Mouse (Mus musculus): ENCODE data around the gene Smco3.
A peak's percentile ranks its signal among the peaks of the same experiment; 100 is the strongest.

Smco3 gene

DNA sequence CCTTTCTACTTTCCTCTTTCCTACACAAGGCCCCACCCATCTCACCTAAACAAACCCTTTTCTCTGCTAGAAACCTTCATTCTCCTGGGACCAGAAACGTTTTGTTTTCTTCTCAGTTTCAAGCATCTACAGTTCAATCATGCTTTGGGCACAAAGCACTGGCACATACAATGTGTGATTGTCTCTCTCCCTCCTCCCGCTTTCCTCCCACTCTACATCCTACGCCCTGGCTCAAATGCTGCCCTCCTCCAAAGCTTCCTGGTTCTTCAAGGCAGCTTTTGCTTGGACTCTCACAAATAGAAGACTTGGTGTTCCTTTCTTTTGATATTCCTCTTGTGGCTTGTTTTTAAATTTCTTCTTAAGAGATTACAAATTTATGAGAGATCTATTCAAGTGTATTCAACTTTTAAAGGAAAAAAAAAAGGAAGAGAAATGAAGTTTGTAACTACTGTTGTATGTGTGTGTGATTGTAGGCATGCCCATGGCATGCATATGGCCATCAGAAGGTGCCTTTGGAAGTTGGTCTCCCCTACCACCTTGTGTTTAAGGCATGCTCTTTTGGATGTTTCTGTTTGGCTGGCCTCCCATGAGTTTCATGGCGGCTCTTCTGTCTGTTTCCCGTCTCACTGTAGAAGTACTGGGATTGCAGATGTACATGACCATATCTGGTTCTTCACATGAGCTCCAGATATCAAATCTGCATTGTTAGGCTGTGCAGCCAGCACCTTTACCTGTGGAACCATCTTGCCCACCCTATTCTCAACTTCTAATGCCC is 10.6 kb upstream of the Smco3 start:
- DNase-seq, result peak; percentile 23

DNA sequence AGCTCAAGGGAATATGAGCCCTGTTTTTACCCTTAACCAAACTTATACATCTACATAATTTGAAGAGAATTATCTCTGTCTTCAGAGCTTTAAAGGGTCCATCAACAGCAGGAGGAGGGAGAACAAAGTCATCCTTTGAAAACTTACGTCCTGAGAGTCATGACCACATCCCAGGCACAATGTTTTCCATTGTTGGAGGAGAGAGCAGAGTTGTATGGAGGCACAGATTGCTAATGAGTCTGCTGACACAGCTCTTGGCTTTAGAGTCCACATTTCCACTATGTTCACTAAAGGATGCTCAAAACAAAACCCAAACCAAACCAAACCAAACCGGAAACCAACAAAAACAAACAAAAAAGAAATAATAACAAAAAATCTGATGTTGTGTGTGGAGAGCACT is 9.7 kb upstream of the Smco3 start:
- DNase-seq, result no peak

DNA sequence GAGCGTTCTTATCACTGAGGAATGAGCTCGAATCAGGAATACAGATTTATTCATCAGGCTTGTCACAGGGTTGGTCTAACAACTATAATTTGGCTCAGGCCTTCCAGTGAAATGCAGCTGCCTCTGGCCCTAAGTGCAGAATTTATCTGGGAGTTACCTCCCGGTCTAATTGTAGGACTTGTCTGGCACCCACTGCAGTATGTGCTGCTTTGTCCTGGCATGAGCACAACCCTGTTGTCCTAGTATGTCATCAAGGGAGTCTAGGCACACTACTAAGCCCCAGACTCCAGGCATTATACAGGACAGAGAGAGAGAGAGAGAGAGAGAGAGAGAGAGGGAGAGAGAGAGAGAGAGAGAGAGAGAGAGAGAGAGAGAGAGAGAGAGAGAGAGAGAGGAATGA is 2.1 kb upstream of the Smco3 start:
- no peak for DNase-seq

DNA sequence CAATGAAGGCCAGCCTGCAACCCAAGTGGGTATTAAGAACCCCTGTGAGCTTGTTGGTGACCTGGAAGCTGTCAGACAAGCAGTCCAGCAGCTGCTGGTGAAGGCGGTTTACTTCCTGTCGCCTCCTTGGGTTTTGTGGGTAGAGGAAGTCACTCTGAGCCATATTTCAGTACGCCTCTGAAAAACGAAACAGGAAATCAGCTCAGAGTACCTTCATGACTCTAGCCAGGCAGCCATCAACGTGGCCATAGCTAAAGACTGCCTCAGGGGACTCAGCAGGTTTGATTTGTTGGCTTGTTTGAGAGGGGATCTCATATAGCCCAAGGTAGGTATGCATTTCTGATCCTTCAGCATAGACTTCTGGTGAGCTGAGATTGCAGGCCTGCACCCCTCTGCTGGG is 3.5 kb downstream of the Smco3 start:
- no peak for DNase-seq

DNA sequence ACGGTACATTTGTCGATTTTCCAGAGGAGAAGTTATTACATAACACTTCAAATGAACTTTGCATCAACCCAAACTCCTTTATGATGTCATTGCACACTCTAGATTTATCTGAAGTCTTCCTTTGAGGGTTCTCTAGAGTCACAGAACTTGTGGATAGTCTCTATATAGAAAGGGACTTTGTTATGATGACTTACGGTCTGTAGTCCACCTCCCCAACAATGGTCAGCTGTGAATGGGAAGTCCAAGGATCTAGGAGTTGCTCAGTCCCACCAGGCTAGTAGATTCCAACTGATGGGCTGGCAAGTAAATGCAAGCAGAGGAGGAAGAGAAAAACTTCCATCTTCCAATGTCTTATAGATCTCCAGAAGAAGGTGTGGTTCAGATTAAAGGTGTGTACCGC is 6.6 kb downstream of the Smco3 start:
- no peak for DNase-seq

DNA sequence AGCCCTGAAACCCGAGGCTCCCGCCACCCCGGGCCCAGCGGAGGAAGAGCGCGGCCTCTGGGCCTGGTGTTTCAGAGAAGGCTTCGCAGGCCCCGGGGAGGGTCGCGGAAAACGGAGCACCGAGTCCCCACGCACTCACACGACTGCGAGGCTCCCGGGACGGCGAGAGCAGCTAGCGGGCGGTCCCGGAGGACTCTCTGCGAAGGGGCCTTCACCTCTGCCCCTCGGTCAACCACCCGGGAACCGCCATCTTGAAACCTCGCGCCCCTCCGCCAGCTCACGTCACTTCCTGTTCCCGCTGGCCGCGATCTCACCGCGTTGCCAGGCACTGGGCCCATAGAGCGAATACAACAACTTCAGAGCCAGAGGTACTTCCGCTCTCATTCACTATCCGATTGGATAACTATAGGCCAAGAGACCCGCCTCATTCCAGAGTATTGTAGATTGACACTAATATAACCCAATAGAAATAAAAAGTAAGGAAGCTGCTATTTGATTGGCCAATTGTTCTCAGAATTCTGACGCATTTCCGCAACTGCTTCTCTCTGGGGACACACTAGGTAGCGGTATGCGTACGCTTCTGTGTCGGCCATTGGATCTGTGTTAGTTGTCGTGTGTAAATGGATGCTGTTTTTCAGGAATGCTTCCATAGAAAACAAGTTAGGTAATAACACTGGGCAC is 7.2 kb downstream of the Smco3 start, which contains the start of gene Wbp11:
Gene Wbp11, minus strand, starts transcription at position 353 of the 681 bp plus-strand sequence.
- DNase-seq, result peak; percentile 97

DNA sequence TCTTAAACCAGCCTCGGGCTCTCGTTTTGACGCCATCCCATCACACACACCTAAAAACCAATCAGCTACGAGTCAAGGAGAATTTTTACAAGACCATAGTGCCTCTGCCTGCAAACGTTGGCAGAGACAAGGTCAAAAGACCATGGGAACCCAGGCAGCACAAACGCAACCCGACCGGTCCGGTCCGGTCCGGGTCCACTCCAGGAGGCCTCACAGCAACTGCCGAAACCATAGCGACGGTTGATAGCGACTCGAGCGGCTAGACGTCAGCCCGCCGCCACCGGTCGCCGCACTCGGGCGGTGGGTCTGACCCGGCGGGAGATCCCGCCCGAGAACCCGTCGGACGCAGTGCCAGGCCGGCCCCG is 7.8 kb downstream of the Smco3 start, which contains the start of gene BC049715:
Gene BC049715, plus strand, starts transcription at position 111 of the 365 bp plus-strand sequence.
- DNase-seq, result no peak

DNA sequence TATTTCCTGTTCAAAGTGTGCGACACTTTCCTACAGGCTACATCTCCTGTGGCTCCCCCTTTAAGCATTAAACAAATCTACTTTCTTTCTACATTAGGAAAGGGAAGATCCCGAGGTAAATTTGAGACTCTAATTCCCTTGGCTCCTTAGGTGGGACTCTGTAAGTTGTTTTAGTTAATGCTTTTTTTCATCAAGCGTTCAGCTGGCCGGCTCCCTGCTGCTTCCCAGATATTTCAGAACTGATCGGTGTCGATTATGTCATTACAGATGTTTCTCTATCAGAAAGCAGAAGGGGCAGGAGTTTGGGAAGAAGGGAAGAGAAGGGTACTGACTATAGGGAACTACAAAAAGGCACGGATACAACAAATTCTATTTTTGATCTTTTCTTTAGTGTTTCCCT is 8.1 kb downstream of the Smco3 start:
- no peak for DNase-seq

DNA sequence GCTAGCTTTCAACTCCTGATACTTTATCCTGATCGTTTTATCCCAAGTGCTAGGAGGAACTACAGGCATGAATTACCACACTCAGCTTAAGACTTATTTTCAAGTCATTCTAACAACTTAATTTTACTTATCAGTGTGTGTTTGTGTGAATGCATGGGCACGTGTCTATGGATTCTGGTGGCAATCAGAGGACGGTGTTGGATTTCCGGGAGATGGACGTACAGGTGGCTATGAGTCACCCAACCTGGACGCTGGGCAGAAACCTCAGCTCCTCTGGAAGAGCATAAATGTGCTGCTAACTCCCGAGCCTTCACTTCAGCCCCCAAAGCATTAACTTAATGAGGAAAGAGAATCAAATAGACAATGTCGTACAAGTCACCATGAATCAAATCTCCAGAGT is 10.3 kb downstream of the Smco3 start:
- no peak for DNase-seq

DNA sequence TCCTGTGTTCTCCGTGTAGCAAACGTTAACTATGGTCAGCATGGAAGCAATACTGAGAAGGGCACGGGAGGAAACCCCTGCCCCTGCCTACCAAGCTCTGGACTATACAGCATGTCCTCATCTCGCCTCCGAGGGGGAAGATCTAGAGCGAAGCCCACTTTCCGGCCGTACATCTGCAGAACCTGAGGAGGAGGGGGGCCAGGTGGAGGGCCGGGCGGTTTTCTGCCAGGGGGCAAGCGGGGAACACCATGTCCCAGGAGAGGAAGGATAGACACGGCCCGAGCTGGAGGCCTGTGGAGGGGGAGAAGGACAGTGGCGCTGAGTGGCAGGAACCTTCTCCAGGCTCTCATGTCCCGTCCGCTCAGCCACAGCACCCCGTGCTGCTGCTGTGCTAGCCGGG is 14.2 kb downstream of the Smco3 start:
- no peak for DNase-seq

DNA sequence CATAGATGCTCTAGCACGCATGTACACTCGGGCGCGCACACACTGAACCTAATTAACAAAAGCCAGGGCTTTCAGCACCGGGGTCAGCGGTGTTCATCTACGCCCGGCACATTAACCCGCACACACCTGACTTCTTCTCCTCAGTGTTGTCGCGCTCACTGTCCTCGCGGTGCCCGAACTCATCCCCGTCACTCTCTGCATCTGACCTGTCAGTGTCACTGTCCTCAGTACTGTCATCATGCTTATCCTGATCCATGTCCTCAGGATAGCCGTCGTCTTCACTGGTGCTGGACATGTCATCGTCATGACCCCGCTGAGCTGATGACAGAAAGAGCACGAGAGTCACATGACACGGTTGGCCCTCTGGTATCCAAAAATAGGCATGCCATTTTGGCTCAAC is 14.9 kb downstream of the Smco3 start:
- no peak for DNase-seq

DNA sequence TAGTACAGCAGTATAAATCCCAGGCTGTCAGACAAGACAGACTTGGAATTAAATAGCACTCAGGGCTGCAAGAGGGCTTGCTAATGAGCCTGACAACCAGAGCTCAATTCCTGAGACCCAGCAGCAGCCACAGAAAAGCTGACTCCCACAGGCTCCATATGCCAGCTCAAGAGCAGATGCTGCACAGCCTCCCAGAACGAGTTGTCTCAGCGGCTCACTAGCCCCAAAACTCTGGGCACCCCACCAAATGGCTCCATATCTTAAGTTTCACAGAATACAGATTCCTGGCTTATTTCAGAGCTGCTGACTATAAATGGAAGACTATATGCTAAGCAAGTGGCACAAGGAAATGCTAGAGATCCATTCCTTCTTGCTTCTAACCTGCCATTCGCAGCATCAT is 17.7 kb downstream of the Smco3 start:
- DNase-seq, result peak; percentile 92

DNA sequence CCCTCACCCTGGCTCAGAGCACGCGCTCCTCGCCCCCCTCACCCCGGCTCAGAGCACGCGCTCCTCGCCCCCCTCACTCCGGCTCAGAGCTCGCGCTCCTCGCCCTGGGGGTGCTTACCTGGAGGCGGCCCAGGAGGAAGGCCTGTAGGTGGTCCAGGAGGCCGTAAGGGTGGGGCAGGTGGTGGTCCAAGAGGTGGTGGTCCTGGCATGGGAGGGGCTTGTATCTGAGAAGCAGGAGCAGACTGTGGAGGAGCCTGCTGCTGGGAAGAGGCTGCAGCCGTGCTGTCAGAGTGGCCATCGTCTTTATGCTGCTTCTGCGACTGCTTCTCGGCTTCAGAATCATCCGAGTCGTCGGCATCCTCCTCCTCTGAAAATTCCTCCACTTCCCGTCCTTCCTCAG is 18.4 kb downstream of the Smco3 start:
- DNase-seq, result no peak

DNA sequence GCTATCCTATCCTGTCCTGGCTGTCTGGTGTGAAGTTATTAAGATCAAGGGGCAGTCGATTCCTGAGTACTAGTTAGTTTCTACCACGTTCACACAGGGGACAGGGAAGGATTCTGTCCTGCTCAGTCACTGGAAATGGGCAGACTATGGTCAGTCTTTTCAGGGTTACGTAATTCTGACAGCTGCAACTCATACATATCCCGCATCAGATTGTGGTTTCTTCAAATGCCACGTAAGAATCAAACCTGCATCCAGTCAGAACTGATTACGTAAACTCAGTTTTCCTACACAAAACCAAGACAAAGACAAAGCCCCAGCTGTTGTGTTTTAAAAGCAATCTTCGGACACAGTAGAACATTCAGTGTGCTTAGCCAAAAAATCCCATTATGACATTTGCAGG is 19.9 kb downstream of the Smco3 start:
- no peak for DNase-seq

DNA sequence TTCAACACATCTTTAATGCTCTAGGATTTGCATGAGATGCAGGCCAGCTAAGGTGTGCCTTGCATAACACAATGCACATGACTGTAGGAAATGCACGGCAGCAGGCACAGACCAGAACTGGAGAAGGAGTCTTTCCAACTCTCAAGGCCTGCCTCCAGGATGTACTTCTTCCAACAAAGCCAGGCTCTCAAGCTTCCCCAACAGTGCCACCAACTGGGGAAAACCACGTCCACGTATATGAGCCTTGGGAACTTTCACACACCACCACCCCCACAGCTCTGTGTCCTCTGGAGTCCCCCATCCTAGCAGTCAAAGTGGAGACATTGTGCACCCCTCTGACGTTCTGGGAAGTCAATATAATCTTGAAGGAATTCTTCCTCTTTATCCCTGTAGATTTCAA is 22.1 kb downstream of the Smco3 start:
- DNase-seq, result peak; percentile 48

DNA sequence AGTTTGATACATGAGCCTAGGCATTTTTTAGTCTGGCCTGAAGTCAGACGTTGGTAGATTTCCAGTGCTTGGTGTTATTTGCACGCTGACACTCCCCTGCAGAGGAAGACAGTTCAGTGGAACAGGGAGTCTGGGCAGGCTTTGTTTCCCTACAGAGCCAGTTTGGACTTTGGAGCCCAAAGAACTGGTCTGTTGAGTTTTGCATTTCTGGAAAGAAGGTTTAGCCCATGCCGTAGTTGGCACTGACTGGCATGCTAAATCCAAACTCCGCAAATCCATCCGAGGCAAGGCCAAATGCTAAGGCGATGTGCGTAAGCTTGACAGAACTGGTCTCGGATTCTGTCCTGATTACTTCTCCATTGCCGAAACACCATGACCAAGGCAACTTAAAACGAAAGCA is 24.1 kb downstream of the Smco3 start:
- no peak for DNase-seq

DNA sequence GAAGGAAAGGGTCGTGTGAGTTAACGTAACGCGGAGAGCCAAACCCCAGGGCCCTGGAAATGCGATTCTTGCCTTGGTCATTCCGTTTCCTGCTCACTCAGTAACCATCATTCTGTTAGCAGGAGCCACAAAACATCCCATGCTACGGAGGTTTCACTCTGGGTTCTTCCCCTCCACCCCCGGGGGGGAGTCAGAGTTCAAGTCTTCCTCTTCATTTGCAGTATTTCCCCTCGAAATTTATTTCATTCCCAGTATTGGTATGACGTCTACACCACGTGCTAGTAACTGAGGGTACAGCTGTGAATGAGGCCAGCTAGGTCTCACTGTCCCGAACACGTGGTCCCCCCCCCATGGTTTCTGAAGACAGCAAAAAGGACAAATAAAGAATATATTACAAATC is 25.6 kb downstream of the Smco3 start:
- DNase-seq, result no peak

DNA sequence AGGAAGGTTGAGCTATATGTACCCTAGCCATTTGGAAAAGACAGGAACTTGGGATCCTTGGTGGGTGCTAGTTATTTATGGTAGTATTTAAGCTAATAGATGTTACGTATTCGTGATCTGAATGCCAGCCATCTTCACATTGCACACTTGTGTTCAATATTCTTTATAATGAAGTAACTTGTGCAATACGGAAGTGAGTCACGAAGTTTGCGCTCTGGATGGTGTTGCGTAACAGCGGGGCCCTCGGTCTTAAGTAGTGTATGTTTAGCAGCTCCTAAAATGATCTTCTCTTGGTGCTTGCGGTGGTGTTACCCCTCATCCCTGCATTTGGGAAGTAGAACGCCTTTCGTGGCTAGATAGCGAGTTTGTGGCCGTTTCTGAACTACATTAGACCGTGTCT is 26.2 kb downstream of the Smco3 start:
- peak; percentile 52 for DNase-seq

DNA sequence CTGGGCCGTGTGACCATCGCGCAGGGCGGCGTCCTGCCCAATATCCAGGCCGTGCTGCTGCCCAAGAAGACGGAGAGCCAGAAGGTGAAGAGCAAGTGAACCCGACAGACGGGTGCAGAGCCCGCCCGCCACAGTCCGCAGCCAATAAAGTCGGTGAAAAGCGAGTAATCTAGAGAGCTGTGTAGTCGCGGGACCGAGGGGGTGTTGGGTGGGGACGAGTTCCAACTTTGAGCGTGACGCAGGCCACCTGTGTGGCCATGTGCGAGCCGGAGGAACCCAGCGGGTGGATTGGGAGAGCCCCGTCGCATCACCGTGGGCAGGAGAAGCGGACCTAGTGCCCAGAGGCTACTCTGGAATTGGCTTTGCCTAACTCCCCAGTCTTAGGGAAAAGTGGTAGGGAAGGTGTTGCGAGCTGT is 26.6 kb downstream of the Smco3 start:
- DNase-seq, result peak; percentile 57

DNA sequence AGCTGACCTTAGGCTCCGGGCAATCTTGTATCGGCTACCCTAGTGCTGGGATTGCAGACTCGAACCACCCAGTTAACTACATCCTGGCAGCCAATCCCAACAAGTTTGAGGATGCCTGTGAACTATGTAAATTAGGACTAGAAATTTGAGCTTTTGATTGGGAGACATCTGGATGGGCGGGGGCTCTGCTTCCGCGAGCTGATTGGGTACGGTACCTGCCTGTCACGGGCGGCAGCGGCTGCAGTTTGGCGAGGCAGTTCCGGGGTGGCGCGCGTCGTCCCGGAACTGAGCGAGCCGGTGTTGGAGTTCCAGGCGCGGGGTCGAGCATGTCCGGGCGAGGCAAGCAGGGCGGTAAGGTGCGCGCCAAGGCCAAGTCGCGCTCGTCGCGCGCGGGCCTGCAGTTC is 27.2 kb downstream of the Smco3 start, which contains the start of gene H2afj:
Gene H2afj, plus strand, starts transcription at position 231 of the 404 bp plus-strand sequence.
- peak; percentile 97 for DNase-seq

DNA sequence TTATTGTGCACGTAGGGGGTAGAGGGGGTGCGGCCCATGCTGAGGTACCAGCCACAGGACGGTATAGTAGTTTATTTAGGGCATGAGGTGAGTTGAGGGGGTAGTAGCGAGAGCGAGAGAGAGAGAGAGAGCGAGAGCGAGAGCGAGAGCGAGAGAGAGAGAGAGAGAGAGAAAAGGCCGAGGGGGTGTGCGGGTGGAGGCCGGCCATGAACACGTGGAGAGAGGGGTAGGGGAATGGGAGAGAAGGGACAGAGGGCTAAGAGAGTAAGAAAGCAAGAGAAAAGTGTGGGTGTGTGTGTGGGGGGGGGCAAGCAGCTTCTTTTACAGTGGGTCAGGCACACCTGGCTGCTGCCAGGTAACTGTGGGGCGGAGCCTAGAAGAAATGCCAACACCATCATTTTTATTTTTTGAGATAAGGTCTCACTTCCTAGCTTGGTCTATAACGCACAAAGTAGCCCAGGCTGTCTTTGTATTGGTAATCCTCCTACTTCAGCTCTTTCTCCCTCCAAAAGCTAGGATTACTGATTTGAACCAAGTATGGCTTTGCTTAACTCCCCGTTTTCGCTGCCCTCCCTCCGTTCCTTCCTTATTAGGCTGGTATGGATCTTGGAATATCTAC is 27.7 kb downstream of the Smco3 start:
- DNase-seq, result no peak

DNA sequence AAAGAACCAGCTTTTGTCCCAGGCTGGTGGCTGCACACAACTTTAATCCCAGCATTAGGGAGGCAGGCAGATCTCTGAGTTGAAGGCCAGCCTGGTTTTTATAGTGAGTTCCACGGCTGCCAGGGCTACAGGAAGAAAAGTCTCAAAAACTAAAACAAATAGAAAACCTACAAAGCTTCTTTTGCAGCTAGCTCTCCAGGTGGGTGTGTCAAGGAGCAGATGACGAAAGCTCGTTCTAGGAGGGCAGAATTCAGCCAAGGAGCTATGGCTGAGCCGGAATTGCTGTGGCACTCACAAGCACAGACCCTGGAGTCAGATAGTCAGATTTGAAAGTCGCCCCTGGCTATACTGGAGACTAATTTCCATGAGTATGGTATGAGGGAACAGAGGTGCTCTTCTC is 28.4 kb downstream of the Smco3 start:
- DNase-seq, result no peak

DNA sequence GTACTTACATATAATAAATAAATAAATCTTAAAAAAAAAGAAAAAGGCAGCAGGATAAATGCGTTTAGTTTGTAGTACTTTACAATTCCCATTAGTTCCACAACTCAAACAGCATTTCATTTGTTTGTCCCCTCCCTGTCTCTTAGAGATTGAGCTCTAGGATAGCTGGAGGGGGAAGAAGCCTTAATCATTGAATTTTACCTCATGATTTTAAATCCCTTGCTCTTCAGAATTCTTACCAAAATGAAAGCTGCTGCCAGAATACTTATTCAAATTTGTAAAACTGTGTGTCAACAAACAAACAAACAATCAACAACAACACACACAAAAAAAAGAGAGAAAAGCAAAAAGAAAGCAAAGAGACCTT is 29.9 kb downstream of the Smco3 start:
- DNase-seq, result no peak

All from right cerebral cortex, adult 18-20 months (tissue).